Mouse (Mus musculus): ENCODE measurements around the gene Ufsp1. TPM values are rescaled to one million over a fixed set of nuclear protein-coding genes. Genes with fewer than 3 reads are reported as not detected.

Gene Ufsp1
- total RNA-seq, 4 experiments from 2014 or later, result 7.7 to 10.4 (median 9.7) TPM

GRCm38 (mm10) chr5:137295296-137295695, 867 bp downstream of the Ufsp1 start:
- DNase-seq (ENCODE audit: low spot score), result no peak

- no peak for DNase-seq (ENCODE audit: low spot score)
Measured at GRCm38 (mm10) chr5:137295712-137296111, 1.3 kb downstream of the Ufsp1 start.

GRCm38 (mm10) chr5:137297126-137297525, 2.7 kb downstream of the Ufsp1 start:
- DNase-seq (ENCODE audit: low spot score), result no peak

- DNase-seq (ENCODE audit: low spot score), result no peak
Measured at GRCm38 (mm10) chr5:137299240-137299639, 4.8 kb downstream of the Ufsp1 start.

- DNase-seq (ENCODE audit: low spot score), result no peak
Measured at GRCm38 (mm10) chr5:137301253-137301652, 6.8 kb downstream of the Ufsp1 start.

- DNase-seq (ENCODE audit: low spot score), result no peak
Measured at GRCm38 (mm10) chr5:137303609-137304008, 9.2 kb downstream of the Ufsp1 start.

GRCm38 (mm10) chr5:137304165-137304564, 9.7 kb downstream of the Ufsp1 start:
- DNase-seq (ENCODE audit: low spot score), result no peak

GRCm38 (mm10) chr5:137304816-137305215, 10.4 kb downstream of the Ufsp1 start:
- no peak for DNase-seq (ENCODE audit: low spot score)

- DNase-seq (ENCODE audit: low spot score), result no peak
Measured at GRCm38 (mm10) chr5:137305822-137306221, 11.4 kb downstream of the Ufsp1 start.

GRCm38 (mm10) chr5:137306439-137307005, 12.1 kb downstream of the Ufsp1 start:
- no peak for DNase-seq (ENCODE audit: low spot score)

- peak; percentile 93 for DNase-seq (ENCODE audit: low spot score)
Measured at GRCm38 (mm10) chr5:137307071-137307912, 12.9 kb downstream of the Ufsp1 start, which contains the start of gene Srrt. Srrt (minus strand) TSS chr5:137307674.

GRCm38 (mm10) chr5:137308356-137308755, 13.9 kb downstream of the Ufsp1 start:
- no peak for DNase-seq (ENCODE audit: low spot score)

GRCm38 (mm10) chr5:137313466-137314192, 19.2 kb downstream of the Ufsp1 start:
- DNase-seq (ENCODE audit: low spot score), result no peak

GRCm38 (mm10) chr5:137314193-137315083, 20.0 kb downstream of the Ufsp1 start, which contains the start of gene Trip6:
Trip6 (minus strand) TSS chr5:137314404.
- DNase-seq (ENCODE audit: low spot score), result peak; percentile 90

GRCm38 (mm10) chr5:137315084-137315903, 20.9 kb downstream of the Ufsp1 start:
- DNase-seq (ENCODE audit: low spot score), result no peak

GRCm38 (mm10) chr5:137317361-137317760, 22.9 kb downstream of the Ufsp1 start:
- DNase-seq (ENCODE audit: low spot score), result no peak

- DNase-seq (ENCODE audit: low spot score), result no peak
Measured at GRCm38 (mm10) chr5:137318570-137318969, 24.1 kb downstream of the Ufsp1 start.

GRCm38 (mm10) chr5:137320996-137321395, 26.6 kb downstream of the Ufsp1 start:
- no peak for DNase-seq (ENCODE audit: low spot score)

- DNase-seq (ENCODE audit: low spot score), result no peak
Measured at GRCm38 (mm10) chr5:137330910-137331309, 36.5 kb downstream of the Ufsp1 start.

- DNase-seq (ENCODE audit: low spot score), result no peak
Measured at GRCm38 (mm10) chr5:137332857-137333511, 38.6 kb downstream of the Ufsp1 start.
